Mouse (Mus musculus) kidney, embryonic 16.5 days (tissue): ENCODE measurements around the gene Zfp128. TPM values are rescaled to one million over a fixed set of nuclear protein-coding genes. Genes with fewer than 3 reads are reported as not detected.
"Not testable (repeated sequence)": the region's sequence is repeated elsewhere in the genome, so short reads cannot be mapped to it uniquely, and the experiment has no call there.

Experiments used
- ATAC-seq: fragments of 200-750 bp; cut with Nextera tagmentation; 2 replicates; pipeline ENCODE4 v1.8.0; 2017; ENCODE audit warnings: moderate TSS enrichment; ENCODE audit not compliant: low FRiP score, low TSS enrichment
- H3K27ac ChIP-seq: fragments of 300-500 bp; sonication (generic); 2 replicates; pipeline ENCODE4 v1.5.1; 2014; ENCODE audit warnings: low read length
- H3K27me3 ChIP-seq: fragments of 300-500 bp; sonication (generic); 2 replicates; pipeline ENCODE4 v1.6.1; 2014; ENCODE audit warnings: low read length, control low read depth, mixed read lengths; ENCODE audit not compliant: insufficient read depth
- H3K36me3 ChIP-seq: fragments of 300-500 bp; sonication (generic); 2 replicates; pipeline ENCODE4 v1.6.1; 2014; ENCODE audit warnings: low read length, control low read depth, mixed read lengths; ENCODE audit not compliant: insufficient read depth
- H3K4me1 ChIP-seq: fragments of 300-500 bp; sonication (generic); 2 replicates; pipeline ENCODE4 v1.6.1; 2014; ENCODE audit warnings: low read length, control low read depth, mixed read lengths; ENCODE audit not compliant: insufficient read depth
- H3K4me2 ChIP-seq: fragments of 300-500 bp; sonication (generic); replicated peaks from 2 replicates; pipeline ENCODE4 v1.6.1; 2014; ENCODE audit warnings: low read depth, low read length
- H3K4me3 ChIP-seq: fragments of 300-500 bp; sonication (generic); 2 replicates; pipeline ENCODE4 v1.5.1; 2014; ENCODE audit warnings: mild to moderate bottlenecking, low read length
- H3K9ac ChIP-seq: fragments of 300-500 bp; sonication (generic); replicated peaks from 2 replicates; pipeline ENCODE4 v1.6.1; 2014; ENCODE audit warnings: low read length
- H3K9me3 ChIP-seq: fragments of 300-500 bp; sonication (generic); 2 replicates; pipeline ENCODE4 v1.6.1; 2016; ENCODE audit warnings: low read length, control low read depth
- WGBS: fragments of 180-500 bp; shearing (Covaris S2); extraction: QIAGEN DNeasy Blood & Tissue Kit; methylation state at CpG from one replicate; pipeline ENCODE4 v1.1.7; 2014; 5-methylcytosine and 5-hydroxymethylcytosine counted together
- polyA plus RNA-seq: library from polyadenylated mRNA; unstranded; fragments of >200 nt; fragmentation: Nextera tagmentation; extraction: Ambion mirVana; gene quantifications from 2 replicates; pipeline ENCODE4 v1.2.1, GENCODE M21; 2015

The Zfp128 gene
- 4.2 and 5.0 TPM in 2 replicates for polyA plus RNA-seq

DNA sequence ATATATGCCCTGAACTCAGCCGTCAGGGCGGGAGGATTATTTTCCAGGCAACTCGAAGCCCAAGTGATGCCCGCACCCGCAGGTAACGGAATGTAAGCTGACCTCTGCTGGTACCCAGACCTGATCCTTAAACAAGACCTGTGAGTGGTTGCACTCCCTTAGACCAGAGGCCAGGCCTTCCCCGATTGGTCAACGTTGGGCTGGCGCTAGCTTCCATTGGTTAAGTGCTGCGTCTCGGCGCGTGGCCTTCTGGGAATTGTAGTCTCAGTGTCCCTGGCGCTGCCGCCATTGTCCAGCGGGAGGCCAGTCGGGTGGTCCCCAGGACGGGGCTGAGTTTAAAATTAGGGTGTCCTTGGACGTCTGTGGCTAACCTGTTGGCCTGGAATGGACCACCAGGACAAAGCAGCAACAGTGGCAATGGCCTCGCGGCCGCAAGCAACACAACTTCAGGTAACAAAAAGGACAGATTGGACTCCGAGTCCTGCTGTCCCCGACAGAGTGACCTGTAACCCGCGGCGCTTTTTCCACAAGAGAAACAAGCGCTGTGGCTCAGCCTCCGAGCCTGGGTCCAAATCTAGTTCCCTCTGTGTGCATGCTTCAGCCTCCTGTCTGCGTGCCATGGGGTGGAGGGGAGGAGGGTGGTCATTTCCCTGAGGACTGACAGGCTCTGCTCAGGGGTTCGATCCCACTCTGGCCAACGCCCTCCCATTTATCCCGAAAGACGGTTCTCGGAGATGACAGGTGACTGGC is at the start of gene Zfp128:
Zfp128 (plus strand) TSS at position 267 of the 750 bp plus-strand sequence.
- Histone ChIP-seq H3K4me2 (peak within 1 kb of the TSS; percentile 78), H3K27me3 (no peaks in the 10 kb centered on the region), H3K9me3 (no peaks in the 10 kb centered on the region), H3K4me3 (peak within 1 kb of the TSS; percentile 77), H3K9ac (peak within 1 kb of the TSS; percentile 80), H3K36me3 (peaks cover 17% of the 10 kb centered on the region), H3K4me1 (peaks cover 11% of the 10 kb centered on the region), H3K27ac (no peak within 1 kb of the TSS)
- WGBS: under 1% methylated on average over 35 of the region's 35 CpGs
- ATAC-seq: peak; percentile 100

DNA sequence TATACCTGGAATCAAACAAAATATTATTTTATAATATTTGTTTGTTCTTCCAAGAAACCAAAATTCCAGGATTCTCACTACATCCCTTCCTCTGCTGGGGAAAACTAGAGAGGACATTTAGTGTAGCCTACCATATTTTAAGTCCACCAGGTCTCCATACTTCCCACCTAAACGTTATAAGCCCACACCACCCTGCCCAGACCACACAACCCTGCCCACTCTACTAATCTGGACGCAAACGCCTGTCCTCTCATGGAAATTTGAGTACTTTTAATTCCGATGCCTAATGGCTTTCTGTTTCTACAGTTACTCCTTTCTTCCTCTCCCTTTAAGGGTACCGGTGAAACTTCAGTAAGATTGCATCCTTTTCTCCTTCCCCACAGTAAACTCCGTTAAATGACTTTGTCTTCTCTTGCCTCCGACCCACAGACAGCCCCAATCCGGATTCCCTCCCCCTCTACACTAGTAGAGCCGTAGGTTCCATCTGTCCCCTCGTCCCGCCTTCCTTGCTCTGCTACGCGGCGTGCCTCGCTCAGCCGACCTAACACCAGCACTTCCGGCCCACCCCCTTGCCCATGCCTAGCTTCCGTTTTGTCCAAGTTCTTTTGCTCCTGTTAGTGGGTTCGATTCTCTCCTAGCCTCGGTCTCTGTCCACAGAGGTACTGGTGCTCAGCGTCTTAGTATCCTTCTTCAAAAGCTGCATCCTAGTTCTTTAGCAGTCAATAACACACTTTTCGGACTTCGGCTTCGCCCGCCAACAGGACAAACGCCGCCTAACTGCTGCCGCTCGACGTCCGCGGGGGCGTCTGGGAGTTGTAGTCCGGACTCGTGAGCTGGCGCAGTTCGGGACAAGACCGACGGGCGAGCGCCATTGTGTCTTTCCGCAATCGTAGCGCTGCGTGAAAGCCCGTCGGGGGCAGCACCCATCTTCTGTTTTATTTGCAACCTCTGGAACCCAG is 46.5 kb upstream of the Zfp128 start, which contains the start of gene Zfp110:
Zfp110 (plus strand) TSS at position 600 of the 959 bp plus-strand sequence.
- WGBS: 2% methylated on average over 47 of the region's 47 CpGs
- Histone ChIP-seq H3K4me2 (peak within 1 kb of the TSS; percentile 68), H3K4me1 (no peaks in the 10 kb centered on the region), H3K36me3 (peaks cover 37% of the 10 kb centered on the region), H3K9me3 (peaks cover 31% of the 10 kb centered on the region), H3K27ac (peak within 1 kb of the TSS; percentile 68), H3K4me3 (peak within 1 kb of the TSS; percentile 66), H3K27me3 (no peaks in the 10 kb centered on the region), H3K9ac (peak within 1 kb of the TSS; percentile 69)
- ATAC-seq: peak; percentile 99

DNA sequence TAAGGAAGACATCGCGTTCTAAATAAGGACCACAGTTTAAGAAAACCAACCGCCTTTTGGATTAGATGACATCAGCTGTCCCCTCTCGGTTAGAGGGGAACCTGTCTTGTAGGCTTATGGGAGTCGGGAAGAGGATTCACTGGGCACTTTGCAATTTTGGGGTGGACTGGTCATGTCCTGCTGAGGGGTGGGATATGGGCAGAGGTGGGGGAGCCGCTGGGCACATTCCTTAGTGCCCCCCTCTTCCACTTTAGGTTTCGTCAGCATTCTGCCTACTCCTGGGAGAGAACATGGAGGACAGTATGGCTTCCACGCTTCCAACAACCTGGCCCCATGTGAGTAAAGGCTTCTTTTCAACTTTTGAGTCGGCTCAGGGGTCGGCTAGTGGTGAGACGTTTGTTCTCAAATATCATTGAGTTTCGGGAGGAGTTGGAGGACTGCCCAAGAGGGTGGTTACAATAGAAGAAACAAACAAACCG is 45.7 kb upstream of the Zfp128 start:
- Histone ChIP-seq H3K9me3 (peaks cover 36% of the 10 kb centered on the region), H3K36me3 (peaks cover 44% of the 10 kb centered on the region), H3K27ac (peak overlapping the region; percentile 68), H3K4me2 (peak overlapping the region; percentile 68), H3K9ac (peak overlapping the region; percentile 69), H3K27me3 (no peaks in the 10 kb centered on the region), H3K4me3 (peak overlapping the region; percentile 66), H3K4me1 (no peaks in the 10 kb centered on the region)
- peak; percentile 70 for ATAC-seq
- WGBS: 31% methylated on average over 13 of the region's 13 CpGs

DNA sequence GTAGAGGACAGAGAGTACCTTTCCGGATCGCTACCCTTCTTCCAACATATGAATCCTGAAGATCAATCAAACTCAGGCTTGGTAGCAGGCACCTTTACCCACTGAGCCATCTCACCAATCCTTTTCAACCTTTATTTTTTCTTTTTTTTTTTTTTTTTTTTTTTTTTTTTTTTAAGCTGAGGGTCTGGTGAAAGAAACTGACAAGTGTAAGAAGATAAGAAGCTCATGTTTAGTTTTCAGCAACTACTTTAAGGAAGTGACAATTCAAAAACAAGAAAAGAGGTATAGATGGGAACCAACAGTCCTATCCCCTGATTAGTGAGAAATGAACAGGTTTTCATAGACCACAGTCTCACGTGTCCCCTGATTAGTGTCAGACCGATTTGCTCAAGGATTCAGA is 45.2 kb upstream of the Zfp128 start:
- WGBS: 94% methylated on average over 4 of the region's 4 CpGs

DNA sequence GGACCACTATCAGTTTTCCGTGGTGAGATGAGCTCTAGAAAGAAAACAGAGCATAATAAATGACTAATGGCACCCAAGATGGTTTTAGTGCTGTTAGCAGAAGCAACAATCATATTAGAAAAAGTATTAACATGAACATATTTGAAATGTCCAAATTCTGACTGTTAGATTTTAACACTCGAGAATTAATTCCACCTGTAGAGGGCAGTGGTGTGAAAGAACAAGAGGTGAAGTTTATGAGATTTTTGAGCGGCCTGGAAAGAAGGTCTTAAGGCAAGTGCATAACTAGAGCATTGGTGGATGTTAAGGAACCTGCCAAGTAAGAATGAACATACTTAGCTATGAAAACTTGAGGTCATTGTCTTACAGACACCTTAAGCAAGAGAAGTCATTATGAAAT is 6.7 kb upstream of the Zfp128 start:
- Histone ChIP-seq H3K27ac (no peak overlapping the region), H3K4me1 (no peaks in the 10 kb centered on the region), H3K36me3 (no peaks in the 10 kb centered on the region), H3K9ac (no peak overlapping the region), H3K27me3 (no peaks in the 10 kb centered on the region), H3K9me3 (0 out of 2 replicates have a peak, but pooled peaks cover 4% of the 10 kb centered on the region), H3K4me3 (no peak overlapping the region), H3K4me2 (no peak overlapping the region)
- no peak for ATAC-seq
- WGBS: 21% methylated on average over 3 of the region's 3 CpGs

More for the DNA sequence above, 45.2 kb upstream of the Zfp128 start:
- Histone ChIP-seq H3K4me1 (no peaks in the 10 kb centered on the region), H3K9me3 (peaks cover 42% of the 10 kb centered on the region), H3K4me3 (peak overlapping the region; percentile 66), H3K27me3 (no peaks in the 10 kb centered on the region), H3K9ac (no peak overlapping the region), H3K27ac (no peak overlapping the region), H3K4me2 (peak overlapping the region; percentile 68), H3K36me3 (peaks cover 49% of the 10 kb centered on the region)
- no peak for ATAC-seq

DNA sequence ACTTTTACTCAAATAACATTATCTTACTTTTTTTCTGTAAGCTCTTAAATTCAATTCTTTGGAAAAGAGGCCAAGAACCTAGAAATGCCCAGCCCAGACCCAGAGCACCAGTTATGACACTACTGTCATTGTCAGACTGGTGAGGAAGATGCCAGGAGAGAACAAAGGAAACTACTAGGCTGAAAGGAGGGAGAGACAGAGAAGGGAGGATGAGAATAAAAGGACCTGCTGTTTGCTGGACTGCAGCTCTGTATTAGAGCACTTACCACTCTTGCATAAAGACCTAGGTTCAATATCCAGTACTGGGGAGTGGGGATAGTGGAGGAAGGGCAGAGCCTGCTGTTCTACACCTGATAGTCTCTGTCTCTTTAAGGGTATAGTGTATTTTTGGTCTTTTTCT is 941 bp upstream of the Zfp128 start:
- Histone ChIP-seq H3K4me2 (no peak overlapping the region), H3K27me3 (no peaks in the 10 kb centered on the region), H3K4me3 (no peak overlapping the region), H3K36me3 (peaks cover 7% of the 10 kb centered on the region), H3K27ac (no peak overlapping the region), H3K4me1 (peaks cover 11% of the 10 kb centered on the region), H3K9me3 (no peaks in the 10 kb centered on the region), H3K9ac (no peak overlapping the region)
- no peak for ATAC-seq

DNA sequence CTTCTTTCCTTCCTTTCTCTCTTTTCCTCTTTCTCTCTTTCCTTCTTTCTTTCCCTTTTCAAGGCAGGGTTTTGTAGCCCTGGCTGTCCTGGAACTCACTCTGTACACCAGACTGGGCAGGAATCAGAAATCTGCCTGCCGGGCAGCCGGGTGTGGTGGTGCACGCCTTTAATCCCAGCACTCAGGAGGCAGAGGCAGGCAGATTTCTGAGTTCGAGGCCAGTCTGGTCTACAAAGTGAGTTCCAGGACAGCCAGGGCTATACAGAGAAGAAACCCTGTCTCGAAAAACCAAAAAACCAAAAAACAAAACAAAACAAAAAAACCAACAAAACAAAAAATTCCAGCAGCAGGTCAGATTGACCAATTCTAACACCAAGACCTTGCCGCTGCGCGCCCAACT is 480 bp upstream of the Zfp128 start:
- not testable (repeated sequence) for H3K9me3 ChIP-seq, H3K27ac ChIP-seq, H3K27me3 ChIP-seq
- ATAC-seq: peak; percentile 4; the same call in 1 of the 2 replicates
- peak overlapping the region; percentile 78 for H3K4me2 ChIP-seq
- peaks cover 11% of the 10 kb centered on the region for H3K4me1 ChIP-seq
- 38% methylated on average over 8 of the region's 8 CpGs for WGBS
- H3K4me3 ChIP-seq: peak overlapping the region; percentile 77
- H3K36me3 ChIP-seq: peaks cover 12% of the 10 kb centered on the region
- H3K9ac ChIP-seq: 0 out of 2 replicates have a peak overlapping the region, but pooled peaks have one; percentile 49

DNA sequence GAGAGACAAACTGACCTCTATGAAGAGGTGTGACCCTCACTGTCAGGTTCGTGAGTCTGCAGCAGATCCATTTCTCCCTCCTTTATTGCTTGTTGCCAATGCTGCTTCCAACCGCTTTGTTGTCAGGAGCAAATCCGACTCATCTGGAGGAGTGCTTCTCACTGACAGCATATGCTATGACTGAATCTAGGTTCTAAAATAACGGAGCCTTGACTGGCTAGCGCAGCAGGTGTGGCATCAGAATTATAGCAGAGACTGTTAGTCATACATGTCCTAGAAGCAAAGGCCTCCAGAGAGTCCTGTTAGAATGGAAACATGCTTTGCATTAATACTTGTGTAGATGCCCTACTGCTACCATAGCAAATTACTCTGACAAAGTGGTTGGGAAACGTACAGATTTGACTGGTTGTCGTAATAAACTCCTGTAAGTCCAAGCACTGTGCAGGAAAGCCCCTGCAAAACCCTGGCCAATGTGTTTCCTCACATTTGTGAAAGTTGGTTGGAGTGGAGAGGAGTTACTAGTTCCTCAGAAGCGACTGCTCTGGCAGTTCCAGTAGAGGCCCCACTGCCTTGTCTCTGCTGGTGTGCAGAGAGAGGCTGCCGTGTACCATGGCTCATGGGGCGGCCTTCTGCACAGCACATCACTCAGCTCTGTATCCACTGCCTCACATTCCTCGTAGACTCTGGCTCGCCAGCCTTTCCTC is 5.7 kb downstream of the Zfp128 start:
- peaks cover 7% of the 10 kb centered on the region for H3K4me1 ChIP-seq
- no peaks in the 10 kb centered on the region for H3K27me3 ChIP-seq
- H3K9me3 ChIP-seq: no peaks in the 10 kb centered on the region
- H3K4me3 ChIP-seq: no peak overlapping the region
- 94% methylated on average over 12 of the region's 12 CpGs for WGBS
- no peak overlapping the region for H3K4me2 ChIP-seq
- H3K9ac ChIP-seq: no peak overlapping the region
- no peak overlapping the region for H3K27ac ChIP-seq
- no peak for ATAC-seq
- peaks cover 56% of the 10 kb centered on the region for H3K36me3 ChIP-seq

DNA sequence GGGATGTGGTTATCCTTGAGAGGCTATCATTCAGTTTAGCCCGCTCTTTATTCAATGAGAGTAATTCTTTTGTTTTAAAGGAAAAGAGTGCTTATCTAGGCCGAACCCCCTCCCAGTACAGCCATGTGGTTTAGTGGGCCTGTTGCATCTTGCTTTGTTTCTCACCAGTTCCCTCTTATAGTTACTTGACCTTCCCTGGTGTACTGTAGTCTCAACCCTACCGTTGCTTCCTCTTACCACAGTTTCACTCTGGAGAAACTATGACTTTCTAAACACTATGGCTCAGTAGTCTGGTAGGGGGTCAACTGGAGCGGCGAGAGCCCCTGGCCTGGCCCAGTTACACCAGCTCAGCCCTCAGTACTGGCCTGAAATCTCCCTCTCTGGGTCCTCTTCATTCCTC is 6.6 kb downstream of the Zfp128 start:
- Histone ChIP-seq H3K36me3 (peaks cover 58% of the 10 kb centered on the region), H3K4me1 (no peaks in the 10 kb centered on the region), H3K27me3 (no peaks in the 10 kb centered on the region), H3K9me3 (no peaks in the 10 kb centered on the region), H3K4me3 (no peak overlapping the region), H3K4me2 (no peak overlapping the region), H3K27ac (no peak overlapping the region), H3K9ac (no peak overlapping the region)
- WGBS: 93% methylated on average over 5 of the region's 5 CpGs
- no peak for ATAC-seq
